Mouse (Mus musculus) testis, adult 2 months (tissue): ENCODE results near the gene Ttc9b.

Source experiments
- CTCF ChIP-seq: fragments of 200-500 bp; IDR thresholded peaks from 2 replicates; pipeline ENCODE4 v1.5.1; 2012; ENCODE audit warnings: low read depth, mild to moderate bottlenecking, inconsistent platforms, low read length, moderate library complexity; ENCODE audit not compliant: control insufficient read depth, insufficient read depth, insufficient replicate concordance
- POLR2A ChIP-seq: fragments of 200-500 bp; IDR thresholded peaks from 2 replicates; pipeline ENCODE4 v1.6.1; 2012; ENCODE audit warnings: low read depth, mild to moderate bottlenecking, inconsistent platforms, low read length, moderate library complexity; ENCODE audit not compliant: control insufficient read depth

GRCm38 (mm10) chr7:27688815-27689612, 35.3 kb downstream of the Ttc9b start, which contains the start of gene Zfp607b:
- TF ChIP-seq CTCF (no peak), POLR2A (peak; percentile 54; the same call in 1 of the 2 replicates)
